Mouse (Mus musculus): Measurements from ENCODE around the gene Inip. TPM values are rescaled to one million over a fixed set of nuclear protein-coding genes. Genes with fewer than 3 reads are reported as not detected.

The Inip gene
- total and polyA plus RNA-seq, 2 experiments from 2014 or later, result 34.1 to 43.2 TPM

DNA sequence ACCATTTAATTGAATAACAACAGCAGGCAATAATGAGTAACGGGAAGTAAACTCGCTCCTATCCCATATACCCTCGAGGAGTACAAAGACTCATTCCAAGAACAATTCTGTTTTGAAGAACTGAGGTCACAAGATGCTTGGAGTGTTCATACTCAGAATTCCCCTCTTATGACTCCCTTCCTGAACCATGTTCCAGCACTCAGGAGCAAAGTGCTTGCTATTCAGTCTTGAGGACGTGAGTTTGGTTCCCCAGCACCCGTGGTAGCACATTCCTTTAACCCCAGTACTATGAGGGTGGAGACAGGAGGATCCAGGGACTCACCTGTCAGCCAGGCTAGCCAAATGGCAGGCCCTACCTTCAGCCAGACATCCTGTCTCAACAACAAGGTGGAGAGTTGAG, 29.6 kb upstream of the Inip start:
- H3K27ac ChIP-seq (ENCODE audit: low read depth, low read length), result no peak overlapping the region
- no peak for ATAC-seq
- no peak overlapping the region for H3K9ac ChIP-seq
- WGBS, result 89% methylated on average over 5 of the region's 5 CpGs
- no peak overlapping the region for H3K4me3 ChIP-seq (ENCODE audit: low read depth, low read length)
- no peaks in the 10 kb centered on the region for H3K27me3 ChIP-seq (ENCODE audit: insufficient read depth, low read length)
- H3K36me3 ChIP-seq (ENCODE audit: insufficient read depth), result no peaks in the 10 kb centered on the region
- no peak for DNase-seq
- H3K4me2 ChIP-seq (ENCODE audit: low read depth), result no peak overlapping the region
- no peaks in the 10 kb centered on the region for H3K4me1 ChIP-seq (ENCODE audit: insufficient read depth)
- no peak for TF ChIP-seq CTCF (IDR thresholded peaks at IDR 0.05; ENCODE audit: low read depth)
- no peaks in the 10 kb centered on the region for H3K9me3 ChIP-seq (ENCODE audit: low read length)

GRCm38 (mm10) chr4:59829072-59829471, 27.7 kb upstream of the Inip start:
- ATAC-seq (no peak), DNase-seq (no peak)
- H3K27ac ChIP-seq (ENCODE audit: low read depth, low read length), result no peak overlapping the region
- H3K4me3 ChIP-seq (ENCODE audit: low read depth, low read length), result no peak overlapping the region
- no peaks in the 10 kb centered on the region for H3K9me3 ChIP-seq (ENCODE audit: low read length)
- no peak for TF ChIP-seq CTCF (IDR thresholded peaks at IDR 0.05; ENCODE audit: low read depth)
- 74% methylated on average over 4 of the region's 4 CpGs for WGBS
- no peak overlapping the region for H3K9ac ChIP-seq
- H3K27me3 ChIP-seq (ENCODE audit: insufficient read depth, low read length), result no peaks in the 10 kb centered on the region
- H3K4me1 ChIP-seq (ENCODE audit: insufficient read depth), result no peaks in the 10 kb centered on the region
- H3K4me2 ChIP-seq (ENCODE audit: low read depth), result no peak overlapping the region
- no peaks in the 10 kb centered on the region for H3K36me3 ChIP-seq (ENCODE audit: insufficient read depth)

- Histone ChIP-seq H3K4me3 (ENCODE audit: low read depth, low read length) (no peak overlapping the region), H3K4me1 (ENCODE audit: insufficient read depth) (no peaks in the 10 kb centered on the region), H3K27ac (ENCODE audit: low read depth, low read length) (no peak overlapping the region), H3K9ac (no peak overlapping the region), H3K27me3 (ENCODE audit: insufficient read depth, low read length) (no peaks in the 10 kb centered on the region), H3K36me3 (ENCODE audit: insufficient read depth) (no peaks in the 10 kb centered on the region), H3K4me2 (ENCODE audit: low read depth) (no peak overlapping the region), H3K9me3 (ENCODE audit: low read length) (no peaks in the 10 kb centered on the region)
- no peak for ATAC-seq
- WGBS, result 62% methylated on average over 5 of the region's 5 CpGs
- DNase-seq, result no peak
- TF ChIP-seq CTCF (IDR thresholded peaks at IDR 0.05; ENCODE audit: low read depth), result no peak
Observed at GRCm38 (mm10) chr4:59826381-59826780, 25.0 kb upstream of the Inip start.

DNA sequence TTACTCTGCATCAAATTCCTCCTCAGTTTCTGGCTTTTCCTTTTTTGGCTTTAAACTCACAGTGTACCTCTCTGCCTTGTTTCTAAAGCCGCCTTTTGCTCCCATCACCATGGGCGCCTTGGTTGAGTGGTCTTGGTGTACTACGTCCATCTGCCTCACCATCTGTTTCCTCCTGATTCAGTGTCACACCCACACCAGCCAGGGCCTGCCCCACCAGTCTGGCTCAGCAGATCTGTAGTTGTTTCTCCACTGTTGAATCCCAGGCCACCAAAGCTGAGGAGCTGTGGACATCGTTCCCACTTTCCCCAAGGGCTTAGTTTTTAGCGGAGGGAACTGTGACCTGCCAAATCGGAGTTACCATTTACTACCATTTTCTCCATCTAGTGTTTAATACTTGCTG, 24.2 kb upstream of the Inip start:
- 77% methylated on average over 6 of the region's 6 CpGs for WGBS
- H3K4me3 ChIP-seq (ENCODE audit: low read depth, low read length), result no peak overlapping the region
- H3K4me2 ChIP-seq (ENCODE audit: low read depth), result no peak overlapping the region
- ATAC-seq (no peak), DNase-seq (no peak)
- TF ChIP-seq CTCF (IDR thresholded peaks at IDR 0.05; ENCODE audit: low read depth), result no peak
- no peak overlapping the region for H3K27ac ChIP-seq (ENCODE audit: low read depth, low read length)
- H3K36me3 ChIP-seq (ENCODE audit: insufficient read depth), result no peaks in the 10 kb centered on the region
- no peaks in the 10 kb centered on the region for H3K4me1 ChIP-seq (ENCODE audit: insufficient read depth)
- no peaks in the 10 kb centered on the region for H3K27me3 ChIP-seq (ENCODE audit: insufficient read depth, low read length)
- no peaks in the 10 kb centered on the region for H3K9me3 ChIP-seq (ENCODE audit: low read length)
- no peak overlapping the region for H3K9ac ChIP-seq

DNA sequence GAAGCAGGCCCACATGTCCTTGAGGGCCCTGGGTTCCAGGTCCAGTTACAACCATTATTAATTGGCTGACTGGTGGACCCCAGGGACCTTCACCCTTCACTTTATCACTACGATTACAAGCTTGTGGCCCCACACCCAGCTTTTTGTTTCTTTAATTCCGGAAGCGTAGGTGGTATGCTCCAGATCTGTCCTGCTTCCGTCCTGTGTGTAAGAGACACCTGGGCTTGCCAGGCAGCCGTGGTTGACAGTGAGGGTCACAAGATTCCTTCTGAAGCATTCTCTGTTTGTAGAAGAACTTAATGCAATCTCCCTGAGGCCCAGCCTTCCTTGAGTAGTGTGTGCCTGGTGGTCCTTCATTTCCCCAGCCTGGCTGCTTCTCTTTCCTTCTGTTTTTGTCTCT, 23.5 kb upstream of the Inip start:
- Histone ChIP-seq H3K36me3 (ENCODE audit: insufficient read depth) (no peaks in the 10 kb centered on the region), H3K27ac (ENCODE audit: low read depth, low read length) (no peak overlapping the region), H3K4me2 (ENCODE audit: low read depth) (no peak overlapping the region), H3K4me3 (ENCODE audit: low read depth, low read length) (no peak overlapping the region), H3K4me1 (ENCODE audit: insufficient read depth) (no peaks in the 10 kb centered on the region), H3K9ac (no peak overlapping the region), H3K9me3 (ENCODE audit: low read length) (no peaks in the 10 kb centered on the region), H3K27me3 (ENCODE audit: insufficient read depth, low read length) (no peaks in the 10 kb centered on the region)
- no peak for DNase-seq
- TF ChIP-seq CTCF (IDR thresholded peaks at IDR 0.05; ENCODE audit: low read depth), result no peak
- 96% methylated on average over 5 of the region's 5 CpGs for WGBS
- no peak for ATAC-seq

GRCm38 (mm10) chr4:59823470-59823869, 22.1 kb upstream of the Inip start:
- Histone ChIP-seq H3K4me3 (ENCODE audit: low read depth, low read length) (no peak overlapping the region), H3K9ac (no peak overlapping the region), H3K27me3 (ENCODE audit: insufficient read depth, low read length) (no peaks in the 10 kb centered on the region), H3K4me2 (ENCODE audit: low read depth) (no peak overlapping the region), H3K4me1 (ENCODE audit: insufficient read depth) (no peaks in the 10 kb centered on the region), H3K9me3 (ENCODE audit: low read length) (no peaks in the 10 kb centered on the region), H3K36me3 (ENCODE audit: insufficient read depth) (no peaks in the 10 kb centered on the region), H3K27ac (ENCODE audit: low read depth, low read length) (no peak overlapping the region)
- DNase-seq (no peak), ATAC-seq (peak; percentile 47)
- no peak for TF ChIP-seq CTCF (IDR thresholded peaks at IDR 0.05; ENCODE audit: low read depth)
- WGBS, result 55% methylated on average over 7 of the region's 7 CpGs

DNA sequence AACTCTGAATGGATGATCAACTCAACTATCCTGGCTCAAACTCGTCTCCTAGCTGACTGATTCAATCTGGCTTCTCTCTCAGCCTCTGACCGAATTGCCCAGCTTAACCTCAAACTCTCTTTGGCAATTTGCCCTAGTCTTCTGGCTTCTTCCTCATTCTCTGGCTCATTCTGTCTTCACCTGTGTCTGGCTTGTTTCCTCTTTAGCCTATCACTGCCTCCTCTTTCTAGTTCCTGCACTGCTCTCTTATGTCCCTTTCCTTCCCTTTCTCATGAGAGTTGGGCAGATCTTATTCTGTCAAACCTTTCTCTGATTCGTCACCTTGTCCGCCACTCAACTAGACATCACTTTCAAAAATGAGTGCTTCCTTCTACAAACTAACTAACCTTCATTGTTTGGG, 20.7 kb upstream of the Inip start:
- H3K9me3 ChIP-seq (ENCODE audit: low read length), result no peaks in the 10 kb centered on the region
- no peak overlapping the region for H3K9ac ChIP-seq
- H3K36me3 ChIP-seq (ENCODE audit: insufficient read depth), result no peaks in the 10 kb centered on the region
- no peak overlapping the region for H3K4me2 ChIP-seq (ENCODE audit: low read depth)
- ATAC-seq (no peak), DNase-seq (no peak)
- H3K4me1 ChIP-seq (ENCODE audit: insufficient read depth), result no peaks in the 10 kb centered on the region
- no peak overlapping the region for H3K27ac ChIP-seq (ENCODE audit: low read depth, low read length)
- H3K4me3 ChIP-seq (ENCODE audit: low read depth, low read length), result no peak overlapping the region
- no peaks in the 10 kb centered on the region for H3K27me3 ChIP-seq (ENCODE audit: insufficient read depth, low read length)
- 81% methylated on average over 4 of the region's 4 CpGs for WGBS
- no peak for TF ChIP-seq CTCF (IDR thresholded peaks at IDR 0.05; ENCODE audit: low read depth)

- TF ChIP-seq CTCF (IDR thresholded peaks at IDR 0.05; ENCODE audit: low read depth), result no peak
- no peak overlapping the region for H3K9ac ChIP-seq
- no peak overlapping the region for H3K4me2 ChIP-seq (ENCODE audit: low read depth)
- no peaks in the 10 kb centered on the region for H3K36me3 ChIP-seq (ENCODE audit: insufficient read depth)
- no peaks in the 10 kb centered on the region for H3K4me1 ChIP-seq (ENCODE audit: insufficient read depth)
- DNase-seq, result no peak
- no peak overlapping the region for H3K27ac ChIP-seq (ENCODE audit: low read depth, low read length)
- no peaks in the 10 kb centered on the region for H3K27me3 ChIP-seq (ENCODE audit: insufficient read depth, low read length)
- WGBS, result 100% methylated on average over 1 of the region's 1 CpGs
- ATAC-seq, result no peak
- H3K9me3 ChIP-seq (ENCODE audit: low read length), result no peaks in the 10 kb centered on the region
- H3K4me3 ChIP-seq (ENCODE audit: low read depth, low read length), result no peak overlapping the region
Observed at GRCm38 (mm10) chr4:59821516-59821915, 20.1 kb upstream of the Inip start.

Data from forebrain, postnatal 0 days (tissue).